Comparison of ENCODE assay signal across 26 mouse cellular contexts in the genomic region with DNA sequence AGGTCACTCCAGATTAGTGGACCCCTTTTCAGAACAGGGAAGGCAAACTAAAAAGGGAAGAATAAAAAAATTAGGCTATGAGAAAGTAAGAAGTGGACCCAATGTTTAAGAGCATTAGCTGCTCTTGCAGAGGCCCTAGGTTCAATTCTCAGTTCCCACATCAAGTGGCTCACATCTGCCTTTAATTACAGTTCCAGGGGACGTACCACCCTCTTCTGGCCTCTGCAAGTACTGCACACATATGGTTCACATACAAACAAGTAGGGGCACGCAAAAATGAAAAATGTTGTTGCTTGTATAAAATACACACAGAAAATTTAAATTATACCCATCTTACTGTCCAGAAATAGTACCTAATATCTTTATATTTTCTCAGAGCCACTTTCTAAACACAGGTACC. TPM values are rescaled to one million over a fixed set of nuclear protein-coding genes. Genes with fewer than 3 reads are reported as not detected.
DNase-seq lines count a peak whose midpoint lies in the region; ATAC-seq and TF ChIP-seq lines count a peak whose summit lies in the region.
"Had no signal": no experiment of that assay in that cellular context is flagged by ENCODE, and none has a peak within 500 bp of the region (broad histone marks: within the 10 kb centered on the region; RNA-seq: fewer than 3 reads in every experiment).

No protein-coding gene starts in this region.

- TF ChIP-seq CTCF in E14TG2a.4 (conservative IDR thresholded peaks at IDR 0.05; ENCODE audit: low read length) = peak; percentile 66
- no peak for TF ChIP-seq CTCF in small intestine, adult 2 months (IDR thresholded peaks at IDR 0.05; ENCODE audit: extremely low read depth, insufficient read length, insufficient replicate concordance, low read depth, low read length)

- no peak overlapping the region for H3K4me2 ChIP-seq in kidney, embryonic 15.5 days
- H3K4me2 ChIP-seq: heart, embryonic 15.5 days; hindbrain, embryonic 14.5 days; limb, embryonic 15.5 days; liver, embryonic 15.5 days; stomach, embryonic 15.5 days had no signal

- H3K4me3 ChIP-seq in kidney, embryonic 15.5 days (replicated peaks) = no peak overlapping the region
- H3K4me3 ChIP-seq in E14TG2a.4 (replicated peaks; ENCODE audit: low read length) (no peak overlapping the region), ES-E14 (ENCODE audit: insufficient read depth in 1 of 2, low read depth in 1 of 2, low read length in 2 of 2, poor library complexity in 1 of 2, severe bottlenecking in 1 of 2) (no peak overlapping the region)
- no peak overlapping the region for H3K4me3 ChIP-seq in small intestine, adult 2 months (ENCODE audit: low read depth, low read length)
- H3K4me3 ChIP-seq: heart, embryonic 15.5 days; limb, embryonic 15.5 days; liver, embryonic 15.5 days; midbrain, embryonic 10.5 days; stomach, embryonic 15.5 days had no signal

- 92% methylated on average over 2 of the region's 2 CpGs for WGBS in kidney, embryonic 15.5 days
- WGBS in small intestine, adult 2 months = 93% methylated on average over 2 of the region's 2 CpGs

- H3K36me3 ChIP-seq in kidney, embryonic 15.5 days = no peaks in the 10 kb centered on the region
- H3K36me3 ChIP-seq in E14TG2a.4 (ENCODE audit: insufficient read depth, low read length) = no peaks in the 10 kb centered on the region
- no peaks in the 10 kb centered on the region for H3K36me3 ChIP-seq in ES-E14 (ENCODE audit: control insufficient read depth, insufficient read depth, low read length, poor library complexity, severe bottlenecking)
- H3K36me3 ChIP-seq in small intestine, adult 2 months (ENCODE audit: control insufficient read depth, insufficient read depth, low read length) = peaks cover 27% of the 10 kb centered on the region
- H3K36me3 ChIP-seq: heart, embryonic 15.5 days; limb, embryonic 15.5 days; liver, embryonic 15.5 days; midbrain, embryonic 10.5 days; stomach, embryonic 15.5 days had no signal

- no peaks in the 10 kb centered on the region for H3K27me3 ChIP-seq in kidney, embryonic 15.5 days
- H3K27me3 ChIP-seq in E14TG2a.4 (ENCODE audit: insufficient read depth, low read length) = no peaks in the 10 kb centered on the region
- no peaks in the 10 kb centered on the region for H3K27me3 ChIP-seq in small intestine, adult 2 months (ENCODE audit: control insufficient read depth, insufficient read depth, low read length)
- H3K27me3 ChIP-seq: heart, embryonic 15.5 days; limb, embryonic 15.5 days; liver, embryonic 15.5 days; stomach, embryonic 15.5 days had no signal

- no peaks in the 10 kb centered on the region for H3K9me3 ChIP-seq in kidney, embryonic 15.5 days (replicated peaks)
- no peaks in the 10 kb centered on the region for H3K9me3 ChIP-seq in E14TG2a.4 (ENCODE audit: low read length)
- no peaks in the 10 kb centered on the region for H3K9me3 ChIP-seq in ES-E14 (ENCODE audit: control insufficient read depth, insufficient read depth, low read depth, low read length)
- H3K9me3 ChIP-seq: heart, embryonic 15.5 days; limb, embryonic 15.5 days; liver, embryonic 15.5 days; midbrain, embryonic 10.5 days; stomach, embryonic 15.5 days had no signal

- no peak for TF ChIP-seq POLR2A in small intestine, adult 2 months (IDR thresholded peaks at IDR 0.05; ENCODE audit: low read depth, low read length)

- in situ Hi-C loops in ES-E14 (cut with MboI; ENCODE audit: low sequenced_read_pairs in 2 of 2, unreplicated experiment in 2 of 2) = no loop called here

- H3K27ac ChIP-seq in kidney, embryonic 15.5 days = peak overlapping the region; percentile 83; the same call in 1 of the 2 replicates
- H3K27ac ChIP-seq in ES-E14 (ENCODE audit: insufficient read depth, low read depth, low read length, poor library complexity, severe bottlenecking) = no peak overlapping the region
- peak overlapping the region; percentile 100 for H3K27ac ChIP-seq in small intestine, adult 2 months (ENCODE audit: insufficient read depth, low read depth, low read length)
- H3K27ac ChIP-seq: heart, embryonic 15.5 days; hindbrain, embryonic 14.5 days; limb, embryonic 15.5 days; midbrain, embryonic 10.5 days had no signal

- DNase-seq in kidney, postnatal 36 days = no peak
- DNase-seq in ES-E14 (ENCODE audit: low read depth, low spot score) = peak; percentile 20
- no peak for DNase-seq in embryo, embryonic 10 days (ENCODE audit: low spot score)
- no peak for DNase-seq in c-Kit-positive CD71-positive TER-119-positive erythroid progenitor cells, embryonic 14.5 days (ENCODE audit: low spot score)
- DNase-seq: adrenal gland, postnatal 14 days; cerebellum, adult 8-10 months; cerebellum, postnatal 36 days; gastrocnemius, postnatal 36 days; heart, postnatal 4 days; kidney, postnatal 4 days; layer of hippocampus, adult 9-11 months; left cerebral cortex, postnatal 4 days; right cerebral cortex, adult 18-20 months; right cerebral cortex, postnatal 4 days; thymus, adult 2 months; thymus, postnatal 4 days had no signal

- H3K4me1 ChIP-seq in kidney, embryonic 15.5 days = no peaks in the 10 kb centered on the region
- H3K4me1 ChIP-seq in E14TG2a.4 (replicated peaks; ENCODE audit: low read depth, low read length) (0 out of 2 replicates have a peak, but pooled peaks cover 3% of the 10 kb centered on the region), ES-E14 (ENCODE audit: control insufficient read depth in 2 of 2, insufficient read depth in 2 of 2, low read length in 2 of 2, poor library complexity in 1 of 2) (no peaks in the 10 kb centered on the region)
- H3K4me1 ChIP-seq in small intestine, adult 2 months (ENCODE audit: control insufficient read depth, insufficient read depth, insufficient read length, low read length) = peaks cover 8% of the 10 kb centered on the region
- H3K4me1 ChIP-seq: heart, embryonic 15.5 days; limb, embryonic 15.5 days; stomach, embryonic 15.5 days had no signal

- no peak for ATAC-seq in kidney, embryonic 15.5 days (replicated peaks; ENCODE audit: low FRiP score)
- ATAC-seq: lung, postnatal 0 days had no signal

- no peak overlapping the region for H3K9ac ChIP-seq in kidney, embryonic 15.5 days
- H3K9ac ChIP-seq in ES-E14 (ENCODE audit: insufficient read depth, low read depth, low read length, poor library complexity, severe bottlenecking) = no peak overlapping the region
- H3K9ac ChIP-seq: heart, embryonic 15.5 days; hindbrain, embryonic 14.5 days; limb, embryonic 15.5 days; liver, embryonic 15.5 days; stomach, embryonic 15.5 days had no signal

TF ChIP-seq in ES-E14, 5 proteins besides CTCF, POLR2A, EP300 and RAD21:
- TF ChIP-seq ZC3H11A (IDR thresholded peaks at IDR 0.05; ENCODE audit: borderline replicate concordance, low read depth, low read length) = no peak
- no peak for TF ChIP-seq MAFK (IDR thresholded peaks at IDR 0.05; ENCODE audit: insufficient read depth, low read depth, low read length)
- no peak for TF ChIP-seq ZNF384 (IDR thresholded peaks at IDR 0.05; ENCODE audit: low read depth, low read length)
- no peak for TF ChIP-seq HCFC1 (IDR thresholded peaks at IDR 0.05; ENCODE audit: borderline replicate concordance, insufficient read depth, low read length)
- TF ChIP-seq CHD2 (IDR thresholded peaks at IDR 0.05; ENCODE audit: low read depth, low read length) = no peak

RNA-seq across cellular contexts. Expression of a gene that starts 46.1 kb away (rescaled TPM):
- 3.6 and 3.9 TPM in 2 replicates for polyA plus RNA-seq in kidney, embryonic 15.5 days (2015; fragmentation: Nextera tagmentation; extraction: Ambion mirVana)
- total RNA-seq in ES-E14 (2012; rRNA removed) = 2.5 and 3.6 TPM in 2 replicates
- polyA plus RNA-seq in small intestine, adult 2 months (2012; rRNA removed) = 1.7 and 2.2 TPM in 2 replicates

RNA-seq across cellular contexts. Expression of a gene that starts 48.8 kb away (rescaled TPM):
- polyA plus RNA-seq in kidney, embryonic 15.5 days (2015; fragmentation: Nextera tagmentation; extraction: Ambion mirVana) = 17.2 and 18.9 TPM in 2 replicates
- total RNA-seq in ES-E14 (2012; rRNA removed) = 3.0 and 3.2 TPM in 2 replicates
- polyA plus RNA-seq in small intestine, adult 2 months (2012; rRNA removed) = 18.8 and 82.0 TPM in 2 replicates
- total RNA-seq: gastrocnemius, postnatal 36 days had no signal
